Mouse (Mus musculus): Measurements from ENCODE around the gene Olfr1080. TPM values are rescaled to one million over a fixed set of nuclear protein-coding genes. Genes with fewer than 3 reads are reported as not detected.
"Not testable (repeated sequence)": the region's sequence is repeated elsewhere in the genome, so short reads cannot be mapped to it uniquely, and the experiment has no call there.

Olfr1080 gene
- total RNA-seq (2012; rRNA removed) (not detected in 2 replicates), total RNA-seq (2014; rRNA removed) (not detected in 2 replicates), polyA plus RNA-seq (2012; ENCODE audit: insufficient read length, low read depth) (not detected in 2 replicates)

- H3K27ac ChIP-seq (ENCODE audit: insufficient read depth, low read depth); H3K79me2 ChIP-seq (replicated peaks; ENCODE audit: control insufficient read depth, extremely low read depth, insufficient read depth, poor library complexity, severe bottlenecking); H3K9ac ChIP-seq (ENCODE audit: insufficient read depth, low read depth); H3K4me3 ChIP-seq (replicated peaks in 1 of 3; ENCODE audit: low read depth in 2 of 3, low read length in 2 of 3, poor library complexity in 1 of 3); dilution Hi-C loops (cut with MboI; ENCODE audit: extremely low pct_ligation_motif_present, extremely low pct_unique_long_range_greater_than_20kb, low sequenced_read_pairs); H3K4me2 ChIP-seq (ENCODE audit: insufficient read depth, low read depth, poor library complexity, severe bottlenecking); H3K9me3 ChIP-seq (replicated peaks; ENCODE audit: low read length); H3K36me3 ChIP-seq (replicated peaks in 1 of 2; ENCODE audit: control insufficient read depth in 1 of 2, insufficient read depth in 1 of 2, low read length in 1 of 2); H3K27me3 ChIP-seq (replicated peaks); in situ Hi-C loops (cut with MboI; ENCODE audit: low pct_ligation_motif_present, low pct_unique_long_range_greater_than_20kb, low sequenced_read_pairs); DNase-seq (ENCODE audit: extremely low read depth); H3K4me1 ChIP-seq (ENCODE audit: control insufficient read depth in 1 of 2, insufficient read depth in 2 of 2): not testable (repeated sequence)
These were observed at the start of gene Olfr1080 for GRCm38 (mm10) chr2:86558135-86558534. TSS of gene Olfr1080 (minus strand) at chr2:86558235.

DNA sequence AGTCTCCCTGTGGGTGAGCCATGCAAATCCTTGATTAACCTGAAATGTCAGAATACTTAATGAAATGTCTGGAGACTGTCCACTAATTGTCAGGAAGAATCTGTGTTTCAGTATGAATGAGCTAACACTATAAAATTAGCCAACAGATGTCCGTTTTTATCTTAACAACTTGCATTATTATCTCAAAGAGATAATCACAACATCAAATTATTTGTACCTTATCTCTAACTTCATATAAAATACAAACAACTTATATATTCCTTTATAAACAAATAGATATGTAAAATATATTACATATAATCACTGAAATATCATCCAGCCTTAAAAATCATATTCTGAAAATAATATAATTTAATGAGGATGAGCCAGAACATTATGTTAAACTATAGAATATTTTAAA lies 40.8 kb upstream of the Olfr1080 start, which contains the start of gene Olfr1082:
Gene Olfr1082 (minus strand): TSS at position 101 of the 400 bp plus-strand sequence.
- H3K27me3 ChIP-seq (replicated peaks); H3K36me3 ChIP-seq (replicated peaks in 1 of 2; ENCODE audit: control insufficient read depth in 1 of 2, insufficient read depth in 1 of 2, low read length in 1 of 2); in situ Hi-C loops (cut with MboI; ENCODE audit: low pct_ligation_motif_present, low pct_unique_long_range_greater_than_20kb, low sequenced_read_pairs); DNase-seq (ENCODE audit: extremely low read depth); H3K79me2 ChIP-seq (replicated peaks; ENCODE audit: control insufficient read depth, extremely low read depth, insufficient read depth, poor library complexity, severe bottlenecking); H3K27ac ChIP-seq (ENCODE audit: insufficient read depth, low read depth); H3K9ac ChIP-seq (ENCODE audit: insufficient read depth, low read depth); H3K4me1 ChIP-seq (ENCODE audit: control insufficient read depth in 1 of 2, insufficient read depth in 2 of 2); dilution Hi-C loops (cut with MboI; ENCODE audit: extremely low pct_ligation_motif_present, extremely low pct_unique_long_range_greater_than_20kb, low sequenced_read_pairs); H3K4me2 ChIP-seq (ENCODE audit: insufficient read depth, low read depth, poor library complexity, severe bottlenecking); H3K4me3 ChIP-seq (replicated peaks in 1 of 3; ENCODE audit: low read depth in 2 of 3, low read length in 2 of 3, poor library complexity in 1 of 3); H3K9me3 ChIP-seq (replicated peaks; ENCODE audit: low read length): not testable (repeated sequence)

DNA sequence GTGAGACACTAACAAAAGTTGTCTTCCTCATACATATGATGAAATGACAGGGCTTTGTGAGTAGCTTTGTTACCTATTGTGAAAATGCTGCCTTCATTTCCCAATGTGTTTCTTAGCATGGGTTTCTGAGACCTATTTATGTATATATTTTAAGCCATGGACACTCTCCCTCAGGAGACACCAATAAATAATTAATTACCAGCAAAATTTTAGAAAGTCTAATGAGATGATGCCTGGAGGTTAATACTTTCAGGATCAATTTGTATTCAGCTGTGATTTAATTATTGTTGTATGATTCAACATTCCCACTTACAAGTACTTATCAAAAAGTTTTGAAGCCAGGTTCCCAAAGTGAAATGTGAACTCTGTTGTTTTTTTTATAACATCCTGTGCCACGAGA lies 15.7 kb downstream of the Olfr1080 start, which contains the start of gene Olfr1079:
Gene Olfr1079 (minus strand): TSS at position 101 of the 400 bp plus-strand sequence.
- in situ Hi-C loops (cut with MboI; ENCODE audit: low pct_ligation_motif_present, low pct_unique_long_range_greater_than_20kb, low sequenced_read_pairs) = no loop called here
- Histone ChIP-seq H3K36me3 (replicated peaks in 1 of 2; ENCODE audit: control insufficient read depth in 1 of 2, insufficient read depth in 1 of 2, low read length in 1 of 2) (no peaks in the 10 kb centered on the region), H3K4me1 (ENCODE audit: control insufficient read depth in 1 of 2, insufficient read depth in 2 of 2) (no peaks in the 10 kb centered on the region), H3K4me2 (ENCODE audit: insufficient read depth, low read depth, poor library complexity, severe bottlenecking) (no peak within 1 kb of the TSS), H3K9ac (ENCODE audit: insufficient read depth, low read depth) (no peak within 1 kb of the TSS), H3K9me3 (replicated peaks; ENCODE audit: low read length) (peaks cover 13% of the 10 kb centered on the region), H3K4me3 (replicated peaks in 1 of 3; ENCODE audit: low read depth in 2 of 3, low read length in 2 of 3, poor library complexity in 1 of 3) (no peak within 1 kb of the TSS), H3K27ac (ENCODE audit: insufficient read depth, low read depth) (no peak within 1 kb of the TSS), H3K79me2 (replicated peaks; ENCODE audit: control insufficient read depth, extremely low read depth, insufficient read depth, poor library complexity, severe bottlenecking) (no peaks in the 10 kb centered on the region), H3K27me3 (replicated peaks) (no peaks in the 10 kb centered on the region)
- TF ChIP-seq MXI1 (IDR thresholded peaks at IDR 0.05; ENCODE audit: low read depth, low read length) (no peak), ZMIZ1 (IDR thresholded peaks at IDR 0.05; ENCODE audit: low read depth, low read length) (no peak), POLR2AphosphoS2 (IDR thresholded peaks at IDR 0.05; ENCODE audit: low read depth, low read length) (no peak), EP300 (IDR thresholded peaks at IDR 0.05; ENCODE audit: low read length) (no peak), CTCF (conservative IDR thresholded peaks at IDR 0.05 in 1 of 2, IDR thresholded peaks at IDR 0.05 in 1 of 2; ENCODE audit: low read depth in 2 of 2, low read length in 2 of 2) (no peak)
- no peak for DNase-seq (ENCODE audit: extremely low read depth)
- dilution Hi-C loops (cut with MboI; ENCODE audit: extremely low pct_ligation_motif_present, extremely low pct_unique_long_range_greater_than_20kb, low sequenced_read_pairs) = no loop called here

GRCm38 (mm10) chr2:86530991-86531390 lies 27.0 kb downstream of the Olfr1080 start:
- DNase-seq (ENCODE audit: extremely low read depth) = no peak
- no peak overlapping the region for H3K4me2 ChIP-seq (ENCODE audit: insufficient read depth, low read depth, poor library complexity, severe bottlenecking)
- peaks cover 18% of the 10 kb centered on the region for H3K9me3 ChIP-seq (replicated peaks; ENCODE audit: low read length)
- H3K9ac ChIP-seq (ENCODE audit: insufficient read depth, low read depth) = no peak overlapping the region
- H3K4me3 ChIP-seq (replicated peaks in 1 of 3; ENCODE audit: low read depth in 2 of 3, low read length in 2 of 3, poor library complexity in 1 of 3) = no peak overlapping the region
- H3K27ac ChIP-seq (ENCODE audit: insufficient read depth, low read depth) = no peak overlapping the region
- H3K36me3 ChIP-seq (replicated peaks in 1 of 2; ENCODE audit: control insufficient read depth in 1 of 2, insufficient read depth in 1 of 2, low read length in 1 of 2) = no peaks in the 10 kb centered on the region
- H3K27me3 ChIP-seq (replicated peaks) = no peaks in the 10 kb centered on the region
- in situ Hi-C loops (cut with MboI; ENCODE audit: low pct_ligation_motif_present, low pct_unique_long_range_greater_than_20kb, low sequenced_read_pairs) = no loop called here
- no peaks in the 10 kb centered on the region for H3K4me1 ChIP-seq (ENCODE audit: control insufficient read depth in 1 of 2, insufficient read depth in 2 of 2)
- dilution Hi-C loops (cut with MboI; ENCODE audit: extremely low pct_ligation_motif_present, extremely low pct_unique_long_range_greater_than_20kb, low sequenced_read_pairs) = no loop called here
- no peaks in the 10 kb centered on the region; the same call in 1 of the 2 replicates for H3K79me2 ChIP-seq (replicated peaks; ENCODE audit: control insufficient read depth, extremely low read depth, insufficient read depth, poor library complexity, severe bottlenecking)
- TF ChIP-seq MYC (IDR thresholded peaks at IDR 0.05; ENCODE audit: low read depth, low read length) (no peak), ELF1 (IDR thresholded peaks at IDR 0.05; ENCODE audit: low read depth, low read length) (no peak), CTCF (conservative IDR thresholded peaks at IDR 0.05 in 1 of 2, IDR thresholded peaks at IDR 0.05 in 1 of 2; ENCODE audit: low read depth in 2 of 2, low read length in 2 of 2) (no peak), UBTF (IDR thresholded peaks at IDR 0.05; ENCODE audit: low read depth, low read length) (no peak), CHD1 (IDR thresholded peaks at IDR 0.05; ENCODE audit: low read depth, low read length) (no peak), USF1 (IDR thresholded peaks at IDR 0.05; ENCODE audit: low read depth, low read length) (no peak), ETS1 (conservative IDR thresholded peaks at IDR 0.05; ENCODE audit: low read depth, low read length) (no peak), MXI1 (IDR thresholded peaks at IDR 0.05; ENCODE audit: low read depth, low read length) (no peak), JUND (conservative IDR thresholded peaks at IDR 0.05; ENCODE audit: low read depth, low read length) (no peak), BHLHE40 (IDR thresholded peaks at IDR 0.05; ENCODE audit: low read depth, low read length) (no peak), USF2 (conservative IDR thresholded peaks at IDR 0.05; ENCODE audit: low read depth, low read length) (no peak), PAX5 (IDR thresholded peaks at IDR 0.05; ENCODE audit: low read length) (no peak), RAD21 (IDR thresholded peaks at IDR 0.05; ENCODE audit: low read depth, low read length) (no peak), RCOR1 (conservative IDR thresholded peaks at IDR 0.05; ENCODE audit: low read depth, low read length) (no peak), EP300 (IDR thresholded peaks at IDR 0.05; ENCODE audit: low read length) (no peak), E2F4 (IDR thresholded peaks at IDR 0.05; ENCODE audit: insufficient replicate concordance, low read depth, low read length) (no peak), MAZ (IDR thresholded peaks at IDR 0.05; ENCODE audit: low read depth, low read length) (no peak)
